Mouse (Mus musculus) spleen, adult 18-20 months (tissue): ENCODE measurements around the gene Ggt5.
A peak's percentile ranks its signal among the peaks of the same experiment; 100 is the strongest.

ENCODE experiments used
- DNase-seq, 2 experiments: peaks; one replicate each; pipeline ENCODE4 v3.0.0; 2022; ENCODE audit warnings: mixed read lengths in 2 of 2

Gene Ggt5

GRCm38 (mm10) chr10:75568851-75569250 is 20.3 kb upstream of the Ggt5 start:
- no peak for DNase-seq

- DNase-seq: no peak
These were observed 18.0 kb upstream of the Ggt5 start for GRCm38 (mm10) chr10:75570981-75571657.

- no peak for DNase-seq
These were observed 17.2 kb upstream of the Ggt5 start for GRCm38 (mm10) chr10:75571937-75572336.

- no peak for DNase-seq
These were observed 16.0 kb upstream of the Ggt5 start for GRCm38 (mm10) chr10:75573181-75573580.

GRCm38 (mm10) chr10:75573965-75574364 is 15.2 kb upstream of the Ggt5 start:
- DNase-seq: no peak

- DNase-seq: no peak
These were observed 10.0 kb upstream of the Ggt5 start for GRCm38 (mm10) chr10:75579129-75579528.

- DNase-seq: peak; percentile 71 to 92
These were observed 3.1 kb upstream of the Ggt5 start for GRCm38 (mm10) chr10:75585876-75586552.

GRCm38 (mm10) chr10:75586553-75586879 is 2.6 kb upstream of the Ggt5 start:
- no peak for DNase-seq

GRCm38 (mm10) chr10:75587781-75588180 is 1.4 kb upstream of the Ggt5 start:
- DNase-seq: no peak

- DNase-seq: no peak
These were observed 804 bp upstream of the Ggt5 start for GRCm38 (mm10) chr10:75588336-75588735.

GRCm38 (mm10) chr10:75589651-75590050 is 511 bp downstream of the Ggt5 start:
- DNase-seq: peak in 1 of 2 experiments; percentile 44

GRCm38 (mm10) chr10:75591211-75591894 is 2.2 kb downstream of the Ggt5 start:
- DNase-seq: peak; percentile 71 to 81

- DNase-seq: peak in 1 of 2 experiments; percentile 32
These were observed 3.4 kb downstream of the Ggt5 start for GRCm38 (mm10) chr10:75592585-75592984.

GRCm38 (mm10) chr10:75595981-75596380 is 6.8 kb downstream of the Ggt5 start:
- no peak for DNase-seq

GRCm38 (mm10) chr10:75600189-75600730 is 11.1 kb downstream of the Ggt5 start:
- no peak for DNase-seq

- DNase-seq: peak in 1 of 2 experiments; percentile 31
These were observed 16.2 kb downstream of the Ggt5 start for GRCm38 (mm10) chr10:75605162-75605846.

- DNase-seq: no peak
These were observed 18.1 kb downstream of the Ggt5 start for GRCm38 (mm10) chr10:75607253-75607652.

GRCm38 (mm10) chr10:75608975-75609374 is 19.8 kb downstream of the Ggt5 start:
- DNase-seq: no peak

GRCm38 (mm10) chr10:75610486-75610885 is 21.3 kb downstream of the Ggt5 start:
- no peak for DNase-seq

- no peak for DNase-seq
These were observed 26.9 kb downstream of the Ggt5 start for GRCm38 (mm10) chr10:75616044-75616443.

- no peak for DNase-seq
These were observed 31.7 kb downstream of the Ggt5 start for GRCm38 (mm10) chr10:75620818-75621217.

- no peak for DNase-seq
These were observed 36.8 kb downstream of the Ggt5 start for GRCm38 (mm10) chr10:75625920-75626319.

- DNase-seq: no peak
These were observed 37.9 kb downstream of the Ggt5 start for GRCm38 (mm10) chr10:75626991-75627390.
